Mouse (Mus musculus) heart, adult 2 months (tissue): ENCODE measurements around the gene Catsperd.

Experiments
- CTCF ChIP-seq: fragments of 200-600 bp; IDR thresholded peaks from 2 replicates; pipeline ENCODE4 v1.8.1; 2022; ENCODE audit warnings: antibody characterized with exemption, mild to moderate bottlenecking, moderate library complexity
- POLR2A ChIP-seq: fragments of 200-500 bp; IDR thresholded peaks from 2 replicates; pipeline ENCODE4 v1.6.1; 2011; ENCODE audit warnings: mild to moderate bottlenecking, low read depth, low read length, control low read depth; ENCODE audit not compliant: insufficient read depth

DNA sequence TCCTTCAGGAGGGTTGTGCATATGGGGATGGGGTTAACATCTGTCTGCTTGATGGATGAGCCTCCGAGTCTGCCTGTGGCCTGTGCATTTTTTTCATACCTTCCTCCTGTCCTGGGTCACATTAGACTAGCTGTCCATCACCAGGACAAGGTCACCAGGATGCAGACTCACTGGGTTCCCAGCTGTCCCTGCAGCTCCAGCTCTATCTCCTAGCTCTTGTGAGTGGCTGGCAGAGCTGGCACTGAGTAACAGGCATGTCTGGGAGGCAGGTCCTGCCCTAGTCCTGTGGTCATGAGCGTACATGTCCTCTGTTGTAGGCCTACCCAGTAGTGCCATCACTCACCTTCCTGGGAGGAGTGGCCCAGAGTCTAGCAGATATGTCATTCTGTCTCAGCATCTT is 72.5 kb downstream of the Catsperd start:
- TF ChIP-seq CTCF (no peak), POLR2A (no peak)
